Comparison of ENCODE assay signal across 12 mouse cellular contexts in the genomic region with DNA sequence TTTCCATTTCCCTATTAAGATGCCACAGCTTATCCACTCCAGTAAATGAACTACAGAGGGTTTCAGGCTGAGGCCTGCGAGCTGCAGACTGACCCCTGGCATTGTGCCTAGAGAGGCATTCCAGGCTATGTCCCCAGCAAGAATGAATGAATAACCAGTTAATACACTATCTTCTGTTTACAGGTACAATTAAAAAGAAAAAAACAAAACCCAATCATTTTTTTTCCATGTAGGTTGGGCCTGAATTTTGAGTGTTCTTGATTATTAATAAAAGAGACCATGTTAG. TPM values are rescaled to one million over a fixed set of nuclear protein-coding genes. Genes with fewer than 3 reads are reported as not detected.
DNase-seq lines count a peak whose midpoint lies in the region; ATAC-seq and TF ChIP-seq lines count a peak whose summit lies in the region.
"Had no signal": no experiment of that assay in that cellular context is flagged by ENCODE, and none has a peak within 500 bp of the region (broad histone marks: within the 10 kb centered on the region; RNA-seq: fewer than 3 reads in every experiment).

No protein-coding gene starts in this region.

- H3K36me3 ChIP-seq in forebrain, embryonic 14.5 days (ENCODE audit: control insufficient read depth, insufficient read depth, low read length): no peaks in the 10 kb centered on the region
- no peaks in the 10 kb centered on the region for H3K36me3 ChIP-seq in forebrain, embryonic 16.5 days (ENCODE audit: control insufficient read depth, insufficient read depth)
- no peaks in the 10 kb centered on the region for H3K36me3 ChIP-seq in lung, postnatal 0 days (ENCODE audit: insufficient read depth, low read length)
- H3K36me3 ChIP-seq in kidney, adult 2 months (ENCODE audit: control insufficient read depth, insufficient read depth, low read length): no peaks in the 10 kb centered on the region
- no peaks in the 10 kb centered on the region for H3K36me3 ChIP-seq in liver, postnatal 0 days (replicated peaks; ENCODE audit: insufficient read depth, low read length)
- H3K36me3 ChIP-seq: limb, embryonic 12.5 days; midbrain, embryonic 12.5 days had no signal

- H3K4me1 ChIP-seq in forebrain, embryonic 14.5 days (ENCODE audit: control insufficient read depth, insufficient read depth, low read length): no peaks in the 10 kb centered on the region
- no peaks in the 10 kb centered on the region for H3K4me1 ChIP-seq in forebrain, embryonic 16.5 days (replicated peaks; ENCODE audit: control insufficient read depth, insufficient read depth, low read length)
- no peaks in the 10 kb centered on the region for H3K4me1 ChIP-seq in lung, postnatal 0 days (ENCODE audit: insufficient read depth, low read depth, low read length)
- peaks cover 21% of the 10 kb centered on the region for H3K4me1 ChIP-seq in kidney, adult 2 months (ENCODE audit: control insufficient read depth, insufficient read depth, low read length)
- peaks cover 18% of the 10 kb centered on the region for H3K4me1 ChIP-seq in liver, postnatal 0 days (ENCODE audit: insufficient read depth)
- H3K4me1 ChIP-seq: limb, embryonic 12.5 days; midbrain, embryonic 12.5 days had no signal

- no peak overlapping the region for H3K4me2 ChIP-seq in forebrain, embryonic 14.5 days (ENCODE audit: low read length)
- H3K4me2 ChIP-seq in forebrain, embryonic 16.5 days (ENCODE audit: low read length): no peak overlapping the region
- no peak overlapping the region for H3K4me2 ChIP-seq in lung, postnatal 0 days (replicated peaks; ENCODE audit: low read depth, low read length)
- H3K4me2 ChIP-seq in liver, postnatal 0 days (ENCODE audit: low read depth, low read length): no peak overlapping the region
- H3K4me2 ChIP-seq: limb, embryonic 12.5 days; midbrain, embryonic 12.5 days had no signal

- TF ChIP-seq POLR2A in kidney, adult 2 months (IDR thresholded peaks at IDR 0.05; ENCODE audit: low read depth, low read length): no peak

- H3K4me3 ChIP-seq in forebrain, embryonic 14.5 days (ENCODE audit: low read depth, low read length): no peak overlapping the region
- no peak overlapping the region for H3K4me3 ChIP-seq in forebrain, embryonic 16.5 days (replicated peaks; ENCODE audit: low read length)
- no peak overlapping the region for H3K4me3 ChIP-seq in lung, postnatal 0 days (ENCODE audit: low read depth, low read length)
- H3K4me3 ChIP-seq in kidney, adult 2 months (ENCODE audit: insufficient read depth, low read depth, low read length): no peak overlapping the region
- H3K4me3 ChIP-seq in liver, postnatal 0 days (ENCODE audit: low read depth, low read length): no peak overlapping the region
- H3K4me3 ChIP-seq: limb, embryonic 12.5 days; midbrain, embryonic 12.5 days had no signal

- no peak for TF ChIP-seq EP300 in lung, postnatal 0 days (IDR thresholded peaks at IDR 0.05)
- no peak for TF ChIP-seq EP300 in liver, postnatal 0 days (IDR thresholded peaks at IDR 0.05; ENCODE audit: low read depth)

- TF ChIP-seq CTCF in lung, postnatal 0 days (IDR thresholded peaks at IDR 0.05): no peak
- TF ChIP-seq CTCF in kidney, adult 2 months (conservative IDR thresholded peaks at IDR 0.05; ENCODE audit: insufficient read depth, insufficient read length, low read depth, low read length): no peak
- TF ChIP-seq CTCF in liver, postnatal 0 days (IDR thresholded peaks at IDR 0.05; ENCODE audit: low read depth): no peak

- ATAC-seq in forebrain, embryonic 14.5 days: no peak
- no peak; the same call in 1 of the 2 replicates for ATAC-seq in forebrain, embryonic 16.5 days
- ATAC-seq in lung, postnatal 0 days: no peak
- peak; percentile 75 for ATAC-seq in liver, postnatal 0 days

- H3K9me3 ChIP-seq in forebrain, embryonic 14.5 days (replicated peaks; ENCODE audit: control insufficient read depth, low read length): no peaks in the 10 kb centered on the region
- H3K9me3 ChIP-seq in forebrain, embryonic 16.5 days (ENCODE audit: control insufficient read depth, low read length): no peaks in the 10 kb centered on the region
- no peaks in the 10 kb centered on the region for H3K9me3 ChIP-seq in lung, postnatal 0 days (ENCODE audit: low read length)
- no peaks in the 10 kb centered on the region for H3K9me3 ChIP-seq in liver, postnatal 0 days (ENCODE audit: low read length)
- H3K9me3 ChIP-seq: limb, embryonic 12.5 days; midbrain, embryonic 12.5 days had no signal

- H3K27me3 ChIP-seq in forebrain, embryonic 14.5 days (replicated peaks; ENCODE audit: control insufficient read depth, insufficient read depth, low read length): no peaks in the 10 kb centered on the region
- H3K27me3 ChIP-seq in forebrain, embryonic 16.5 days (replicated peaks; ENCODE audit: control insufficient read depth, insufficient read depth, low read length): no peaks in the 10 kb centered on the region
- H3K27me3 ChIP-seq in lung, postnatal 0 days (replicated peaks; ENCODE audit: insufficient read depth, low read length): no peaks in the 10 kb centered on the region
- H3K27me3 ChIP-seq in kidney, adult 2 months (replicated peaks; ENCODE audit: control insufficient read depth, insufficient read depth, low read length): no peaks in the 10 kb centered on the region; the same call in 1 of the 2 replicates
- no peaks in the 10 kb centered on the region for H3K27me3 ChIP-seq in liver, postnatal 0 days (ENCODE audit: insufficient read depth, low read length)
- H3K27me3 ChIP-seq: limb, embryonic 12.5 days; midbrain, embryonic 12.5 days had no signal

- H3K27ac ChIP-seq in forebrain, embryonic 14.5 days (ENCODE audit: low read depth, low read length): no peak overlapping the region
- no peak overlapping the region for H3K27ac ChIP-seq in forebrain, embryonic 16.5 days (ENCODE audit: low read length)
- H3K27ac ChIP-seq in lung, postnatal 0 days (ENCODE audit: low read length): no peak overlapping the region
- H3K27ac ChIP-seq in kidney, adult 2 months (ENCODE audit: insufficient read depth, low read depth, low read length): peak overlapping the region; percentile 82; the same call in 1 of the 2 replicates
- peak overlapping the region; percentile 94 for H3K27ac ChIP-seq in liver, postnatal 0 days (ENCODE audit: low read depth)
- H3K27ac ChIP-seq: limb, embryonic 12.5 days had no signal

- H3K9ac ChIP-seq in forebrain, embryonic 14.5 days (ENCODE audit: low read length): no peak overlapping the region
- H3K9ac ChIP-seq in forebrain, embryonic 16.5 days (replicated peaks; ENCODE audit: low read depth, low read length): no peak overlapping the region
- no peak overlapping the region for H3K9ac ChIP-seq in lung, postnatal 0 days (replicated peaks; ENCODE audit: low read depth)
- no peak overlapping the region for H3K9ac ChIP-seq in liver, postnatal 0 days (replicated peaks)
- H3K9ac ChIP-seq: limb, embryonic 12.5 days; midbrain, embryonic 12.5 days had no signal

- WGBS in forebrain, embryonic 14.5 days: 24% methylated on average over 1 of the region's 1 CpGs
- WGBS in forebrain, embryonic 16.5 days: 20% methylated on average over 1 of the region's 1 CpGs
- WGBS in lung, postnatal 0 days: 12% methylated on average over 1 of the region's 1 CpGs
- 20% methylated on average over 1 of the region's 1 CpGs for WGBS in kidney, adult 2 months
- 44% methylated on average over 1 of the region's 1 CpGs for WGBS in liver, postnatal 0 days (ENCODE audit: insufficient replicate concordance)

- peak; percentile 27 for DNase-seq in forebrain, embryonic 14.5 days (ENCODE audit: low spot score)
- DNase-seq in lung, postnatal 0 days (ENCODE audit: low spot score): peak; percentile 9
- no peak for DNase-seq in lung, postnatal 25 days (ENCODE audit: low spot score)
- DNase-seq in kidney, adult 2 months: peak; percentile 93
- peak; percentile 55 for DNase-seq in liver, postnatal 0 days
- DNase-seq in spleen, postnatal 4 days (ENCODE audit: low spot score in 2 of 2): no peak
- DNase-seq in gastrocnemius, adult 18-20 months (ENCODE audit: low spot score): no peak
- DNase-seq: adrenal gland, postnatal 25 days; cerebellum, adult 9-11 months had no signal

RNA-seq across cellular contexts. Expression of a gene that starts 14.2 kb away (rescaled TPM):
- polyA plus RNA-seq in forebrain, embryonic 14.5 days (2014; fragmentation: Nextera tagmentation; extraction: Ambion mirVana): 6.9 and 8.7 TPM in 2 replicates
- polyA plus RNA-seq in forebrain, embryonic 16.5 days (2015; fragmentation: Nextera tagmentation; extraction: Ambion mirVana): 7.4 and 8.1 TPM in 2 replicates
- polyA plus RNA-seq in lung, postnatal 0 days (2015; fragmentation: Nextera tagmentation; extraction: Ambion mirVana): 2.1 and 2.8 TPM in 2 replicates
- 5.8 and 5.9 TPM in 2 replicates for polyA plus RNA-seq in kidney, adult 2 months (2012; rRNA removed)
- 2.5 and 3.2 TPM in 2 replicates for polyA plus RNA-seq in liver, postnatal 0 days (2015; fragmentation: Nextera tagmentation; extraction: Ambion mirVana)
- 10 to 100 TPM; 22.2 to 30.8 TPM for total RNA-seq in gastrocnemius, adult 18-20 months (2021)

Comparison
In these comparisons a context has a peak if more than half of its experiments do, and no peak if none do; other contexts are left out.
1. DNase-seq: peak in forebrain, embryonic 14.5 days (single experiment), lung, postnatal 0 days (single experiment), kidney, adult 2 months (single experiment) and liver, postnatal 0 days (single experiment); none in lung, postnatal 25 days (single experiment), spleen, postnatal 4 days (0 of 2) and gastrocnemius, adult 18-20 months (single experiment).
2. H3K27ac ChIP-seq: peak in kidney, adult 2 months (single experiment) and liver, postnatal 0 days (single experiment); none in forebrain, embryonic 14.5 days (single experiment), forebrain, embryonic 16.5 days (single experiment) and lung, postnatal 0 days (single experiment).